Mouse (Mus musculus) cortical plate, adult 2 months (tissue): ENCODE measurements around the gene Ttll3.

ENCODE experiments used
- CTCF ChIP-seq: fragments of 200-500 bp; IDR thresholded peaks from 2 replicates; pipeline ENCODE4 v1.5.1; 2011; ENCODE audit warnings: mild to moderate bottlenecking, control low read depth, low read length; ENCODE audit not compliant: insufficient read depth; ENCODE audit errors: extremely low read depth
- POLR2A ChIP-seq: fragments of 200-500 bp; IDR thresholded peaks from 2 replicates; pipeline ENCODE4 v1.6.1; 2011; ENCODE audit warnings: mild to moderate bottlenecking, low read length, control low read depth; ENCODE audit not compliant: insufficient read depth; ENCODE audit errors: extremely low read depth

DNA sequence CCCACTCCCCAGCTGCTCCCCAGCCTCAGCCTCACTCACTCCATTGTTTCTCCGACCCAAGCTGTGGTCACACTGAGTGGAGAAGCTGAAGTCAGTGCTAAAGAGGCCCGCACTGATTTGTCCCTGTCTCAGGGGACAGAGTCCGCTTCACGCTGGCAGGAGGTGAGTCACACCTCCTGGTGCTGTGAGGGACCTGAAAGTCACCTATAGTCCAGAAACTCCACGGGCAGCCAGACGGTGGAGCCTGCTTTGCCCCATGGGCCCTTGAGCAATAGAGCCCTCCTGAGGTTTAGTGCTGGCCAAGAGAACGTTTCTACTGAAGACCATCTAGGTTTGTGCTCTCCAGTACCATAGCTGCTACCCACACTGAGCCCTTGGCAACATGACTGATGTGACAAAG is 45.6 kb downstream of the Ttll3 start:
- TF ChIP-seq POLR2A = no peak
- TF ChIP-seq CTCF = no peak
